Mouse (Mus musculus) erythroblast, embryonic 14.5 days (primary cell): ENCODE results near the gene Prkcg.

ENCODE experiments used
- GATA1 ChIP-seq: IDR thresholded peaks from 2 replicates; pipeline ENCODE4 v1.6.1; 2012; ENCODE audit warnings: low read length, inconsistent platforms, mixed read lengths
- TAL1 ChIP-seq: IDR thresholded peaks from 3 replicates; pipeline ENCODE4 v1.6.1; 2012; ENCODE audit warnings: low read length, inconsistent platforms, mixed read lengths

DNA sequence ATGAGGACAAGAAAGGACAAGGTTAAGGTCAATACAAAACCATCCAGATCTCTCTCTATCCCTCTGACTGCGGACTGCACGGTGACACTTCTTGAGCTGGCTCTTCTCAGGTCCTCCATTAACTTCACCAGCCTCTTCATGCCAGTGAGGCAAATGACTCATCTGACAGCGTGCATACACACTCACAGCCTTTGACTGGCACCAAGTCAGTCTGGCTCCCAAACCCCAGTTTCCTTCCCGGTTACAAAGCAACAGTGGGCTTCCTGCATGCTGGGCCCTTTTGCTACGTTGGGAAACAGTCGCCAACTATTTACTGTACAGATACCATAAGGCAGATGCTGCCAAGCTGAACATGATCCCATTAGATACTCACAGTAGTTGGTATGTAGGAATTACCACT lies 80.2 kb downstream of the Prkcg start:
- TF ChIP-seq TAL1 (no peak), GATA1 (no peak)
